Mouse (Mus musculus) kidney, postnatal 0 days (tissue): ENCODE measurements around the gene 4930548H24Rik. TPM values are rescaled to one million over a fixed set of nuclear protein-coding genes. Genes with fewer than 3 reads are reported as not detected.

ENCODE experiments used
- ATAC-seq: fragments of 200-750 bp; cut with Nextera tagmentation; replicated peaks from 2 replicates; pipeline ENCODE4 v1.8.0; 2017; ENCODE audit warnings: low read depth, moderate number of reproducible peaks, moderate TSS enrichment, moderate library complexity; ENCODE audit not compliant: low FRiP score
- DNase-seq: peaks from one replicate; pipeline ENCODE4 v3.0.0-alpha.2; 2016; ENCODE audit warnings: low spot score
- H3K27ac ChIP-seq: fragments of 300-500 bp; sonication (generic); 2 replicates; pipeline ENCODE4 v1.5.1; 2014; ENCODE audit warnings: mild to moderate bottlenecking
- H3K27me3 ChIP-seq: fragments of 300-500 bp; sonication (generic); 2 replicates; pipeline ENCODE4 v1.6.1; 2014; ENCODE audit warnings: low read length, mixed read lengths; ENCODE audit not compliant: insufficient read depth
- H3K36me3 ChIP-seq: fragments of 300-500 bp; sonication (generic); 2 replicates; pipeline ENCODE4 v1.6.1; 2014; ENCODE audit warnings: low read length, mixed read lengths; ENCODE audit not compliant: insufficient read depth
- H3K4me1 ChIP-seq: fragments of 300-500 bp; sonication (generic); replicated peaks from 2 replicates; pipeline ENCODE4 v1.6.1; 2014; ENCODE audit warnings: antibody characterized with exemption, low read length, mixed read lengths; ENCODE audit not compliant: insufficient read depth
- H3K4me2 ChIP-seq: fragments of 300-500 bp; sonication (generic); 2 replicates; pipeline ENCODE4 v1.6.1; 2014; ENCODE audit warnings: mild to moderate bottlenecking, low read length, moderate library complexity, mixed read lengths
- H3K4me3 ChIP-seq: fragments of 300-500 bp; sonication (generic); replicated peaks from 2 replicates; pipeline ENCODE4 v1.5.1; 2014; ENCODE audit warnings: low read depth, low read length
- H3K9ac ChIP-seq: fragments of 300-500 bp; sonication (generic); 2 replicates; pipeline ENCODE4 v1.6.1; 2014; ENCODE audit warnings: low read depth, low read length
- H3K9me3 ChIP-seq: fragments of 300-500 bp; sonication (generic); replicated peaks from 2 replicates; pipeline ENCODE4 v1.6.1; 2016; ENCODE audit warnings: low read length, inconsistent platforms, mixed read lengths
- CTCF ChIP-seq: IDR thresholded peaks from 2 replicates; pipeline ENCODE4 v1.5.1; 2016; ENCODE audit warnings: antibody characterized with exemption, low read depth, mild to moderate bottlenecking, moderate library complexity
- WGBS: fragments of 180-500 bp; shearing (Covaris S2); extraction: QIAGEN DNeasy Blood & Tissue Kit; methylation state at CpG from one replicate; pipeline ENCODE4 v1.1.7; 2014; 5-methylcytosine and 5-hydroxymethylcytosine counted together
- polyA plus RNA-seq: library from polyadenylated mRNA; unstranded; fragments of >200 nt; fragmentation: Nextera tagmentation; extraction: Ambion mirVana; gene quantifications from 2 replicates; pipeline ENCODE4 v1.2.1, GENCODE M21; 2015

The 4930548H24Rik gene
- polyA plus RNA-seq = not detected in 2 replicates

- Histone ChIP-seq H3K27me3 (no peaks in the 10 kb centered on the region), H3K27ac (no peak within 1 kb of the TSS), H3K4me3 (no peak within 1 kb of the TSS), H3K9me3 (no peaks in the 10 kb centered on the region), H3K9ac (no peak within 1 kb of the TSS), H3K36me3 (0 out of 2 replicates have a peak, but pooled peaks cover 12% of the 10 kb centered on the region), H3K4me2 (no peak within 1 kb of the TSS), H3K4me1 (no peaks in the 10 kb centered on the region)
- DNase-seq (no peak), ATAC-seq (no peak)
- no peak for TF ChIP-seq CTCF
- 96% methylated on average over 3 of the region's 3 CpGs for WGBS
Measured at GRCm38 (mm10) chr5:31485440-31485839, at the start of gene 4930548H24Rik. Gene 4930548H24Rik, plus strand, starts transcription at chr5:31485740.

- Histone ChIP-seq H3K36me3 (no peaks in the 10 kb centered on the region), H3K9ac (no peak overlapping the region), H3K27ac (no peak overlapping the region), H3K4me3 (no peak overlapping the region), H3K27me3 (no peaks in the 10 kb centered on the region), H3K4me2 (no peak overlapping the region), H3K4me1 (0 out of 2 replicates have a peak, but pooled peaks cover 9% of the 10 kb centered on the region), H3K9me3 (no peaks in the 10 kb centered on the region)
- DNase-seq (peak; percentile 0), ATAC-seq (no peak)
- no peak for TF ChIP-seq CTCF
- 74% methylated on average over 2 of the region's 2 CpGs for WGBS
Measured at GRCm38 (mm10) chr5:31451336-31451735, 34.2 kb upstream of the 4930548H24Rik start.

- ATAC-seq (peak; percentile 99), DNase-seq (peak; percentile 100)
- TF ChIP-seq CTCF = 0 out of 2 replicates have a peak, but pooled peaks have one; percentile 21
- Histone ChIP-seq H3K4me3 (peak within 1 kb of the TSS; percentile 53), H3K4me2 (peak within 1 kb of the TSS; percentile 76), H3K9me3 (no peaks in the 10 kb centered on the region), H3K27ac (no peak within 1 kb of the TSS), H3K27me3 (no peaks in the 10 kb centered on the region), H3K36me3 (no peaks in the 10 kb centered on the region), H3K9ac (peak within 1 kb of the TSS; percentile 59), H3K4me1 (0 out of 2 replicates have a peak, but pooled peaks cover 9% of the 10 kb centered on the region)
- 6% methylated on average over 23 of the region's 23 CpGs for WGBS
Measured at GRCm38 (mm10) chr5:31451878-31452561, 33.5 kb upstream of the 4930548H24Rik start, which contains the start of gene Zfp512. Gene Zfp512, plus strand, starts transcription at chr5:31452431.

- Histone ChIP-seq H3K4me3 (peak overlapping the region; percentile 53), H3K27ac (no peak overlapping the region), H3K36me3 (no peaks in the 10 kb centered on the region), H3K4me1 (0 out of 2 replicates have a peak, but pooled peaks cover 9% of the 10 kb centered on the region), H3K4me2 (peak overlapping the region; percentile 76), H3K9ac (peak overlapping the region; percentile 59), H3K9me3 (no peaks in the 10 kb centered on the region), H3K27me3 (no peaks in the 10 kb centered on the region)
- WGBS = 0% methylated on average over 11 of the region's 11 CpGs
- DNase-seq = no peak
- TF ChIP-seq CTCF = no peak
- ATAC-seq = no peak
Measured at GRCm38 (mm10) chr5:31452562-31452878, 33.0 kb upstream of the 4930548H24Rik start.

GRCm38 (mm10) chr5:31452886-31453410 lies 32.6 kb upstream of the 4930548H24Rik start:
- DNase-seq (peak; percentile 26), ATAC-seq (no peak)

DNA sequence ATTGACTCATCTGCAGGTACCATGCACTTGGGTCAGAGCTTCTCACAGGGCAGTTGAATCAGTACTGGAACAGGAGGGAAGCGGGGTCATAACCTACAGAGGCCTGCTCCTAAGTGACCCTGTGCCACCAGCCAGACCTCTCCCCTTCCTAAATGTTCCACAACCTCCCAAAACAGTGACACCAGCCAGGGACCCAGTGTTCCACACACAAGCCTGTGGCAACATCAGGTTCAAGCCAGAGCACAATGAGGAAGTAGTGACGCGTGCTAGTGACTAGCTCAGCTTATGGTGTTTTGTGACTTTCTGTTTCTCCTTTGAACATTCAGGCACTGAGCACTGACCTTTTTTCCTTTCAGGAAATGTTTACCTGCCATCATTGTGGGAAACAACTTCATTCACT lies 17.7 kb upstream of the 4930548H24Rik start:
- 87% methylated on average over 3 of the region's 3 CpGs for WGBS
- no peak for DNase-seq

More at GRCm38 (mm10) chr5:31452886-31453410, 32.6 kb upstream of the 4930548H24Rik start:
- TF ChIP-seq CTCF = no peak
- no peaks in the 10 kb centered on the region for H3K36me3 ChIP-seq
- no peaks in the 10 kb centered on the region for H3K9me3 ChIP-seq
- H3K4me1 ChIP-seq = 0 out of 2 replicates have a peak, but pooled peaks cover 9% of the 10 kb centered on the region
- no peaks in the 10 kb centered on the region for H3K27me3 ChIP-seq
- H3K4me2 ChIP-seq = peak overlapping the region; percentile 76
- H3K4me3 ChIP-seq = peak overlapping the region; percentile 53
- H3K9ac ChIP-seq = peak overlapping the region; percentile 59; the same call in 1 of the 2 replicates
- WGBS = 11% methylated on average over 7 of the region's 7 CpGs
- H3K27ac ChIP-seq = no peak overlapping the region

More for the DNA sequence above, 17.7 kb upstream of the 4930548H24Rik start:
- TF ChIP-seq CTCF = no peak
- peaks cover 42% of the 10 kb centered on the region for H3K36me3 ChIP-seq
- H3K9me3 ChIP-seq = no peaks in the 10 kb centered on the region
- no peak overlapping the region for H3K27ac ChIP-seq
- no peaks in the 10 kb centered on the region for H3K4me1 ChIP-seq
- ATAC-seq = no peak
- H3K4me2 ChIP-seq = no peak overlapping the region
- no peak overlapping the region for H3K4me3 ChIP-seq
- no peaks in the 10 kb centered on the region for H3K27me3 ChIP-seq
- no peak overlapping the region for H3K9ac ChIP-seq
